Mouse (Mus musculus): Measurements from ENCODE around the gene Ranbp10. TPM values are rescaled to one million over a fixed set of nuclear protein-coding genes. Genes with fewer than 3 reads are reported as not detected.

Ranbp10 gene
- polyA plus RNA-seq, 1 experiment from 2014 or later, result 14.1 TPM

GRCm38 (mm10) chr8:105722861-105723260 is 104.3 kb downstream of the Ranbp10 start:
- 84% methylated on average over 9 of the region's 9 CpGs for WGBS
- Histone ChIP-seq H3K4me2 (ENCODE audit: low read depth, low read length) (no peak overlapping the region), H3K4me3 (replicated peaks; ENCODE audit: low read length) (no peak overlapping the region), H3K27me3 (ENCODE audit: control insufficient read depth, insufficient read depth, low read length) (no peaks in the 10 kb centered on the region), H3K27ac (ENCODE audit: low read length) (no peak overlapping the region), H3K9ac (ENCODE audit: low read length) (no peak overlapping the region), H3K36me3 (ENCODE audit: control insufficient read depth, insufficient read depth, low read length) (no peaks in the 10 kb centered on the region), H3K4me1 (ENCODE audit: control insufficient read depth, insufficient read depth, low read length) (no peaks in the 10 kb centered on the region), H3K9me3 (replicated peaks; ENCODE audit: control insufficient read depth, low read length) (no peaks in the 10 kb centered on the region)
- no peak for ATAC-seq (ENCODE audit: insufficient read depth, low FRiP score)

DNA sequence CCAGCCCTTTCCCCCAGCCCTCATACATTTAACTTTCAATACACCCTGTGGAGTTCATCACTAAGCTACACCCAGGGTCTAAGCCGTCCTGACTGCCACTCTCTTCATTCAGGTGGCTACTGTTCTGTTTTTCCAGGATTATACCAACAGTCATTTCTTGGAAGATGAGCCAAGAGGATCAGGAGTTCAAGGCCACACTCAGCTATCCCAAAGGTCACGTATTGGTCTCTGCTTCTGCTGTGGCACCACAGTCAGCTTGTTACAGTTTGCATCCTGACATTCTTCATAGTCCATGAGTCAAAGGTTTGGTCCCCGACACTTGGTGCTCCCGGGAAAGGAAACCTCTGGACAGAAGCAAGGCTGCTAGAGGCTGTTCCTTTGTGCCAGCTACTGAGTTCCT is 107.5 kb downstream of the Ranbp10 start:
- 81% methylated on average over 4 of the region's 4 CpGs for WGBS
- no peak overlapping the region for H3K27ac ChIP-seq (ENCODE audit: low read length)
- H3K4me2 ChIP-seq (ENCODE audit: low read depth, low read length), result no peak overlapping the region
- H3K36me3 ChIP-seq (ENCODE audit: control insufficient read depth, insufficient read depth, low read length), result no peaks in the 10 kb centered on the region
- no peak overlapping the region for H3K4me3 ChIP-seq (replicated peaks; ENCODE audit: low read length)
- H3K4me1 ChIP-seq (ENCODE audit: control insufficient read depth, insufficient read depth, low read length), result no peaks in the 10 kb centered on the region
- no peaks in the 10 kb centered on the region for H3K27me3 ChIP-seq (ENCODE audit: control insufficient read depth, insufficient read depth, low read length)
- H3K9ac ChIP-seq (ENCODE audit: low read length), result no peak overlapping the region
- ATAC-seq (ENCODE audit: insufficient read depth, low FRiP score), result no peak
- H3K9me3 ChIP-seq (replicated peaks; ENCODE audit: control insufficient read depth, low read length), result no peaks in the 10 kb centered on the region

Other genes with a start within 250 kb of the Ranbp10 start
- 21.9 and 23.3 TPM in 2 replicates for gene Ripor1, start 222.1 kb downstream of the Ranbp10 start, polyA plus RNA-seq (2015; fragmentation: Nextera tagmentation; extraction: Ambion mirVana)
- gene Ctcf, start 190.8 kb downstream of the Ranbp10 start, polyA plus RNA-seq (2015; fragmentation: Nextera tagmentation; extraction: Ambion mirVana), result 76.0 and 76.1 TPM in 2 replicates
- 0.81 and 0.99 TPM in 2 replicates for gene Agrp, start 190.0 kb downstream of the Ranbp10 start, polyA plus RNA-seq (2015; fragmentation: Nextera tagmentation; extraction: Ambion mirVana)
- gene Carmil2, start 141.1 kb downstream of the Ranbp10 start, polyA plus RNA-seq (2015; fragmentation: Nextera tagmentation; extraction: Ambion mirVana), result 0.55 and 0.74 TPM in 2 replicates
- gene Acd, start 126.2 kb downstream of the Ranbp10 start, polyA plus RNA-seq (2015; fragmentation: Nextera tagmentation; extraction: Ambion mirVana), result 47.9 and 54.0 TPM in 2 replicates
- 13.2 and 16.5 TPM in 2 replicates for gene Pard6a, start 126.2 kb downstream of the Ranbp10 start, polyA plus RNA-seq (2015; fragmentation: Nextera tagmentation; extraction: Ambion mirVana)
- not detected in 2 replicates for gene 4933405L10Rik, start 119.7 kb downstream of the Ranbp10 start, polyA plus RNA-seq (2015; fragmentation: Nextera tagmentation; extraction: Ambion mirVana)
- gene Enkd1, start 119.1 kb downstream of the Ranbp10 start, polyA plus RNA-seq (2015; fragmentation: Nextera tagmentation; extraction: Ambion mirVana), result 13.8 and 14.9 TPM in 2 replicates
- 18.1 and 24.7 TPM in 2 replicates for gene Gfod2, start 68.7 kb downstream of the Ranbp10 start, polyA plus RNA-seq (2015; fragmentation: Nextera tagmentation; extraction: Ambion mirVana)
- gene Tsnaxip1, start 381 bp upstream of the Ranbp10 start, polyA plus RNA-seq (2015; fragmentation: Nextera tagmentation; extraction: Ambion mirVana), result 0.10 and 0.18 TPM in 2 replicates
- gene Cenpt, start 25.9 kb upstream of the Ranbp10 start, polyA plus RNA-seq (2015; fragmentation: Nextera tagmentation; extraction: Ambion mirVana), result 39.4 and 41.0 TPM in 2 replicates
- 49.3 and 54.5 TPM in 2 replicates for gene Thap11, start 27.8 kb upstream of the Ranbp10 start, polyA plus RNA-seq (2015; fragmentation: Nextera tagmentation; extraction: Ambion mirVana)
- gene Nutf2, start 33.2 kb upstream of the Ranbp10 start, polyA plus RNA-seq (2015; fragmentation: Nextera tagmentation; extraction: Ambion mirVana), result 140 and 208 TPM in 2 replicates
- 41.8 and 46.4 TPM in 2 replicates for gene Edc4, start 53.5 kb upstream of the Ranbp10 start, polyA plus RNA-seq (2015; fragmentation: Nextera tagmentation; extraction: Ambion mirVana)
- 0.55 TPM in 1 of 2 replicates, not detected in the other for gene Nrn1l, start 66.2 kb upstream of the Ranbp10 start, polyA plus RNA-seq (2015; fragmentation: Nextera tagmentation; extraction: Ambion mirVana)
- 30.4 and 33.1 TPM in 2 replicates for gene Pskh1, start 73.1 kb upstream of the Ranbp10 start, polyA plus RNA-seq (2015; fragmentation: Nextera tagmentation; extraction: Ambion mirVana)
- 3.9 and 5.9 TPM in 2 replicates for gene Ctrl, start 106.5 kb upstream of the Ranbp10 start, polyA plus RNA-seq (2015; fragmentation: Nextera tagmentation; extraction: Ambion mirVana)
- 55.0 and 59.5 TPM in 2 replicates for gene Psmb10, start 111.1 kb upstream of the Ranbp10 start, polyA plus RNA-seq (2015; fragmentation: Nextera tagmentation; extraction: Ambion mirVana)
- gene Lcat, start 116.0 kb upstream of the Ranbp10 start, polyA plus RNA-seq (2015; fragmentation: Nextera tagmentation; extraction: Ambion mirVana), result 4.2 and 5.0 TPM in 2 replicates
- 35.4 and 44.9 TPM in 2 replicates for gene Slc12a4, start 138.7 kb upstream of the Ranbp10 start, polyA plus RNA-seq (2015; fragmentation: Nextera tagmentation; extraction: Ambion mirVana)
- not detected in 2 replicates for gene Dpep3, start 152.1 kb upstream of the Ranbp10 start, polyA plus RNA-seq (2015; fragmentation: Nextera tagmentation; extraction: Ambion mirVana)
- gene Dus2, start 164.0 kb upstream of the Ranbp10 start, polyA plus RNA-seq (2015; fragmentation: Nextera tagmentation; extraction: Ambion mirVana), result 18.3 and 18.5 TPM in 2 replicates
- not detected in 2 replicates for gene Dpep2nb, start 178.6 kb upstream of the Ranbp10 start, polyA plus RNA-seq (2015; fragmentation: Nextera tagmentation; extraction: Ambion mirVana)
- 14.8 and 16.5 TPM in 2 replicates for gene Ddx28, start 184.5 kb upstream of the Ranbp10 start, polyA plus RNA-seq (2015; fragmentation: Nextera tagmentation; extraction: Ambion mirVana)
- gene Nfatc3, start 231.5 kb upstream of the Ranbp10 start, polyA plus RNA-seq (2015; fragmentation: Nextera tagmentation; extraction: Ambion mirVana), result 4.7 and 5.3 TPM in 2 replicates

Measured in stomach, embryonic 16.5 days (tissue).